Mouse (Mus musculus) left cerebral cortex, postnatal 14 days (tissue): ENCODE results near the gene Arhgef25. TPM values are rescaled to one million over a fixed set of nuclear protein-coding genes. Genes with fewer than 3 reads are reported as not detected.
A peak's percentile ranks its signal among the peaks of the same experiment; 100 is the strongest.
"Not testable (repeated sequence)": the region's sequence is repeated elsewhere in the genome, so short reads cannot be mapped to it uniquely, and the experiment has no call there.

Source experiments
- DNase-seq, 2 experiments: peaks; one replicate each; pipeline ENCODE4 v3.0.0; 2021 to 2022; ENCODE audit warnings: low spot score in 2 of 2, mixed read lengths in 1 of 2
- intact Hi-C: fragments of 180-260 bp; cut with DNase I; formaldehyde crosslinking; loops from one replicate; pipeline ENCODE4 v1.15.1; 2025
- total RNA-seq, 2 experiments: library from RNA; stranded (reverse); gene quantifications; 2 replicates each; pipeline ENCODE4 v1.2.3; 2021

The Arhgef25 gene
- total RNA-seq, 2 experiments from 2014 or later: 92.9 to 103 TPM

DNA sequence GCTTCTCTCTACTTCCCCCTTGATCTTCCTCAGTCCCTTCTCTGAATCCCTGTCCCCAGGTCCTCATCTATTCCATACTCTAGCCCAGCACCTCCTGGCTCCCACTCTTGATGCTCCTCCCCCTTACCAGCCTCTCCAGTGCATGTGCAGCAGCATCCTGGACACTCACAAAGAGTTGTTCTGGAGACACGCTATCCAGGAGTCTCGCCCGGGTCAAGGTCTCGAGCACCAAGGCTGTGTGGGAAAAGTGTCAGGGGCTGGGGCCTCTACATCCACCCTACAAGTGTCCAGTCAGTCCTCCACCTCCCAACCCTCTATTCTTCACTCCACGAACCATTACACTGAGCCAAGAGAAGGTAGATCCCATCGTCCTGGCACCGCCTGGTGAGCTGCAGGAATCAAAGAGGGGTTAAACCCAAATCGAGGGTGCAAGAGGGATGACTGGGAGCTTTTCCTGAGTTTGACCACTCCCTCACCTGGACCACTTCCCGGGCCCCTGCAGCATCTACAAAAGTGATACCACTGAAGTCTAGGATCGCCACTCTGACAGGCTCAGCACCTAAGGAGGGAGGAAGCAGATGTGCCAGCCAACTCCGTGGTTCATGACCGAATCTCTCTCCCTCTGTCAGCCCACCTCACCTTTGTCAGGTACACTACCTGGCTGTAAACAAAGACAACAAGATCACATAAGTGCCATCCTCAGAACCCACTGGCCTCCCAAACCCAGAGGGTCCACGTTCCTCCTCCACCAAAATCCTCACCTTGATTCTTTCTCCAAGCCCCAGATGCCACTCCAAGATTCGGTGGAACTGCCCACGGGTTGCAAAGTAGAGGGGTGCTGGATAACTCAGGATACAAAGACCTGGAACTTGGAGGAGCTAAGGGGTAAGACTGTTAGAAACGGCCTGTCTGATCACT, 16.5 kb downstream of the Arhgef25 start:
- intact Hi-C loops: loop anchor here (5.0 kb wide), 1 partner anchor 96 kb away; the partner anchor contains the start of gene Agap2
- no peak for DNase-seq

DNA sequence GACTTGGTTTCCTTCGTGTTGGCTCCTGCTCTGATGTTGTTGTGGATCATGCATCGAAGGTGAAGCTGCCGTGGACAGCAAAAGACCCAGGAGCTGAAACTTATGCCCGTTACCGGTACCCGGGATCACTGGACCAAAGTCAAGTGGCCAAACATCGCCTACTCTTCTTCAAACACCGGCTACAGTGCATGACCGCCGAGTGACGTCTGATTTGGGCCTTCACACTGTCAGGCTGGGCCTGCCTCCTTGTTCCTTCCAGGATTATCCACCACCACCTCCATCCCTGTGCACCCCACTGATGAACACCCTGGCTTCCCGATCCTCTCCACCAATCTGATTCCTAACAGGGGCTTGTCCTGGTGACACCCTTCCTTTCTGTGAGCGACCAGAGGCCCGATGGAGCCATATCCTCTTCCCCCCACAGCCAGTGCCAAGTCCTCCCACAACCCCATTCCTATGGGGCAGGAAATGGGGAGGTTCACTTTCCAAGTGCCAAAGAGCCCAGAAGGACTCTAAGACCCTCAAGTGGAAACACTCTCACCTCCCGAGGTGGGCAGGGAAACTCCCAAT, 18.2 kb downstream of the Arhgef25 start:
- no peak for DNase-seq
- intact Hi-C loops: loop anchor here (5.0 kb wide), 1 partner anchor 94 kb away; the partner anchor contains the start of gene Agap2

DNA sequence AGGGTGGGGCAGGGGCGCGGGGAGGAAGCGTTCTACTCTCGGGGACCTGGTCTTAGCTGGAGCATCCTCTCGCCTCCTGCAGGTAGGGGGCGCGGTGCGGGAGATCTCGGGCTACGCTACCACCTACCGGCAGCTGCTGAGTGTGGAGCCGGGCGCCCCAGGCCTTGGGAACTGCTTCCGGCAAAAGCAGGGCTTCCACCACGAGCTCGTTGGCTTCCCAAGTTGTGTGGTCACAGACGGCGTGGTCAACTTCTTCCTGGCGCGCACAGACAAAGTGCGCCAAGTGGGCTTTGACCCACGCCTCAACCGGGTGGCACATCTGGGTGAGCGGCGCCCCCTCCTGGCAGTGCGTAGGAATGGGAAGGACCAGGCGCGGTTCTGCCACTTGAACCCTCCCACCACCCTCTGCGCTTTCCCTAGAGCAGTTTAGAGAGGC, 19.0 kb downstream of the Arhgef25 start:
- DNase-seq: no peak
- intact Hi-C loops: loop anchor here (5.0 kb wide), 1 partner anchor 94 kb away; the partner anchor contains the start of gene Agap2

GRCm38 (mm10) chr10:127170002-127170401, 19.9 kb downstream of the Arhgef25 start:
- no peak for DNase-seq
- intact Hi-C loops: loop anchor here (5.0 kb wide), 1 partner anchor 93 kb away; the partner anchor contains the start of gene Agap2

DNA sequence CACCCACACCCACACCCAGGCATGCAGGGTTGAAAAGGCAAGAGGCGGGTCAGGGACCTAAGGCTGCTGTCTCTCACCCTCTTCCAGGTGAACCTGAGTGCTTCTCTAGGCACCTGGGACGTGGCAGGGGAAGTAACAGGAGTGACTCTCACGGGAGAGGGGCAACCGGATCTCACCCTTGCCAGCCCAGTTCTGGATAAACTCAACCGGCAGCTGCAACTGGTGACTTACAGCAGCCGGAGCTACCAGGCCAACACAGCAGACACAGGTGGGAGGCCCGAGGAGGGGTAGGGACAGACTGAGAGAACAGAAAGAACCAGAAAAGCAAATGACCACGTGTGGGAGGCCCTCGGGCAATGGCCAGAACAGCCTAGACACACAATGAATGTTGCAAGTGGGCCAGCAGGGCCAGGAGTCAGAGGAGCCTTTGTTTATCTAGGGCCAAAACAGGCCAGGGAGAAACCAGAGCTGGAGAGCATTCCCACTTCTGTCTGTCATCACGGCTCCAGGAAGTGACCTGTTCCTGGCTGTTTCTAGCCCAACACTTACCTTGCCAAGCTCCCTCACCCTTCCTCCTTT, 22.2 kb downstream of the Arhgef25 start:
- intact Hi-C loops: no loop called here
- no peak for DNase-seq

GRCm38 (mm10) chr10:127166771-127167613, 22.9 kb downstream of the Arhgef25 start:
- no peak for DNase-seq
- intact Hi-C loops: no loop called here

- intact Hi-C loops: no loop called here
- no peak for DNase-seq
Measured at GRCm38 (mm10) chr10:127166404-127166715, 23.5 kb downstream of the Arhgef25 start.

DNA sequence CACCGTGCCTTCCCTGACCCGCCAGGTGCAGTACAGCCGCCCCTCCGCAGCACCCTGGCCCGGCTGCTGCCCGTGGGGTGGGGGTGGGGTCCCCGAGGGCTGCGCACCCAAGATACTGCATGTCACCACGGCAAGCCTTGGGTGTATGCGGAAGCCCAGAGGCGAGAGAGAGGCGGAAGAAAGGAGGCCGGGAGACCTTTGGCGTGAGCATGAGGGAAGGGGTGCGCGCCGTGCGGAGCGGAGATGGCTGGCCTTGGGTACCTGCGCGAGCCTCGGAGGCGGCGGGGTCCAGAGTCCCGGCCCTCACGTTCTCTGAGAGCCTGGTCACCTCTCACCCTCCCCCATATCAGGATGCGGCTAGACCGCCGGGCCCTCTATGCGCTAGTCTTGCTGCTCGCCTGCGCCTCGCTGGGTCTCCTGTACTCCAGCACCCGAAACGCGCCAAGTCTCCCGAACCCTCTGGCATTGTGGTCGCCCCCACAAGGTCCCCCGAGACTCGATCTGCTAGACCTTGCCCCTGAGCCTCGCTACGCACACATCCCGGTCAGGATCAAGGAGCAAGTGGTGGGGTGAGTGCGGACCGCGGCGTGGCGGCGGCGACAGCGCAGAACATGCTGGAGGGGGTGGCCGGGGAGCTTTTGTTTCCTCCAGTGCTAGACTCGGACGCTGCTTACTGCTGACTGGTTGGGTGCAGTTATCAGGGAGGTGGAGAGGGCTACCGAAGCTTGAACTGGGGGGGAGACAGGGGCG, 24.1 kb downstream of the Arhgef25 start:
- intact Hi-C loops: loop anchor here (2.0 kb wide), 1 partner anchor 43 kb away; no protein-coding TSS in a partner anchor

DNA sequence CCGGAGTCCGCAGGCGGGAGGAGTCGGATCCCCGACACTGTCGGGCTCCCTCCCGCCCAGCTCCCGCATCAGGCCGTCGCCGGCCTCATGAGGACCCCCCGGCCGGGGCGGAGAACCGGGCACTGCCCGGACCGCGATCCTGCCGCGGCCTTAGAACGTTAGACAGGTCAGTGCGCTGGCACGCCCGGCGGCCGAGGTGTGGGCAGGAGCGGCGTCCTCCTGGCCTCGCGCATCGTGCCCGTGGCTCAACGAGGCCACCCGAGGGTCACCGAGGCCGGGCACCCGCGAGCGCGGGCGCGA, 24.6 kb downstream of the Arhgef25 start:
- DNase-seq: no peak
- intact Hi-C loops: loop anchor here (2.0 kb wide), 1 partner anchor 43 kb away; no protein-coding TSS in a partner anchor

More for the DNA sequence above, 24.1 kb downstream of the Arhgef25 start:
- DNase-seq: no peak

DNA sequence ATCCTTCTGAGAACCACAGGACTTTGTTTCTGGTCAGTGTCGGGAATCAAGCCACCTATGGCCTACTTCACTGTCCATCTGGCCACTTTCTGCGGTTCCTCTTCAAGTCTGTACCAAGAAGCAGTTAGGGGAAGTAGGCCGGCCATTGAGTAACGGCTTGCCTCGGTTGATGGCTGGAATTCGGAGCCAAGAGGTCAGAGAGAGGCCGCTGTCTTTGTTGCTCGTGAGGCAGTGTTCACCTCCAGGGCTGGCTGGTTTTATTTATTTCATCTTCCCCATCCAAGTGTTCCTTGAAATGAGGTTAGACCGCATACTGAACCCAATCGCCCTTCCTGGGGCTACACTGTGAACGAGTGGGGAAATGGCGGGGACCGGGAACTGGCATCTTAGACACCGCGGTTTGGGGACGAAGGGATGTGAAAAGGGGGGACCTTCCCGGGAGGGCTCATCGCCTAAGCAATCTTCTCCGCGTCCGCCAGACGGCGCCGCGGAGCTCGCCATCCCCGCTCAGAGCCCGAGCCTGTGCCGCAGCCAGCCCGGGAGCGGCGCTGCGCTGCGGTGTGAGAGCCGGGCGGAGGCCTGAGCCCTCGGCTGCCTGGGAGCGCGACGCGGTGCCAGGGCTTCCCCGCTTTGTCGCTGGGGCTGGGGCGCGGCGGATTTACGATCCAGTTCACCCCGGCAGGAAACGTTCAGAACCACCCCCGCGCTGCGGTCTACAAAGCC, 25.1 kb downstream of the Arhgef25 start, which contains the start of gene B4galnt1:
Gene B4galnt1, plus strand, starts transcription at position 595 of the 723 bp plus-strand sequence.
- intact Hi-C loops: loop anchor here (2.0 kb wide), 1 partner anchor 42 kb away; no protein-coding TSS in a partner anchor

GRCm38 (mm10) chr10:127164190-127164589, 25.7 kb downstream of the Arhgef25 start:
- no peak for DNase-seq
- intact Hi-C loops: loop anchor here (2.0 kb wide), 1 partner anchor 41 kb away; no protein-coding TSS in a partner anchor

More for the DNA sequence above, 25.1 kb downstream of the Arhgef25 start, which contains the start of gene B4galnt1:
- DNase-seq: peak; percentile 81 to 85

DNA sequence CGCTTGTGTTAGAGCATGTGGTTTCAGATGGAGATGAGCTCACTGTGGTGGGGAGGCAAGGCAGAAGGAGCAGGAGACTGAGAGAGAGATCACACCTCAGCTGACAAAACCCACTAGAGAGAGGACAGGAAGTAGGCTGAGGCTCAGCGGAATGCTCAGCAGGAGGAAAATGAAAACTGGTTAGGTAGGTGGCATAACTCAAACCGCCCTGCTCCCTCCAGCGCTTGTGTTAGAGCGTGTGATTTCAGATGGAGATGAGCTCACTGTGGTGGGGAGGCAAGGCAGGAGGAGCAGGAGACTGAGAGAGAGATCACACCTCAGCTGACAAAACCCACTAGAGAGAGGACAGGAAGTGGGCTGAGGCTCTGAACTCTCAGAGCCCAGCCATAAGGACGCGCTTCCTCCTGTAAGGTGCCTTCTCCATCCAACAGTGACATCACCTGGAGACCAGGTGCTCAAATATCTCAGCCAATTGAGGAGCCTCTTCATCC, 27.1 kb downstream of the Arhgef25 start:
- intact Hi-C loops, DNase-seq: not testable (repeated sequence)

GRCm38 (mm10) chr10:127160728-127161127, 29.2 kb downstream of the Arhgef25 start:
- no peak for DNase-seq
- intact Hi-C loops: no loop called here

DNA sequence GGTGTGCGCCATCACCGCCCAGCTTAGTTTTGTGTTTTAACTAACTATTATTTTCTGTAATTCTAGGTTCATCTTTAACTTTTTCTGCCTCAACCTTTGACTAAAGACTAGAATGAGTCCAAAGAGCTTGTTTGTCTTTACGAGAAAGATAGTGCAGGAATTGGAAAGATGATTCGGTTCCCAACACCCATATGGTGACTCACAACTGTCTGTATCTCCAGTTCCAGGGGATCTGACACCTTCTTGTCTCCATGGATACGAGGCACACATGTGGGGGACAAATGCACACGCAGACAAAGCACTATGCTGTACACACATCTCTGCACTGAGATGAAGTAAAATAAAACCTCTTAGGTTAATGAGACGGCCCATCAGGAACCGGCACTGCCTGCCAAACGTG, 29.8 kb downstream of the Arhgef25 start:
- intact Hi-C loops: no loop called here
- peak in 1 of 2 experiments; percentile 43 for DNase-seq

DNA sequence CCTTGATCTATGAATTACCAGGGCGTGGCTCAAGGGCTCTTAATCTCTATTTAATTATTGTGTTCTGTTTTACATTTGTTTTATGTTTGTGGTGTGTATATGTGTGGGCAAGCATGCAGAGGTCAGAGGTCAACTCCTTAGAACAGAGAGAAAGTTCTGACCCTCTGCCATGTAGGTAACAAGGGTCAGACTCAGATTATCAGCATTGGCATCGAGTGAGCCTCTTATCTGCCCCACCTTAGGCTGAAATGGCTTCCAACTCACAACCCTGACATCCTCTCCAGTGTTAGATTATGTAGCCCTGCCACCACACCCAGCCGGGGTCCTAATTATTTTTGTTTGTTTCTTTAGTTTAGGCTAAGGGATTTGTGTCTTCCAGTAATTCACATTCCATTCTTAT, 31.4 kb downstream of the Arhgef25 start:
- no peak for DNase-seq
- intact Hi-C loops: no loop called here

DNA sequence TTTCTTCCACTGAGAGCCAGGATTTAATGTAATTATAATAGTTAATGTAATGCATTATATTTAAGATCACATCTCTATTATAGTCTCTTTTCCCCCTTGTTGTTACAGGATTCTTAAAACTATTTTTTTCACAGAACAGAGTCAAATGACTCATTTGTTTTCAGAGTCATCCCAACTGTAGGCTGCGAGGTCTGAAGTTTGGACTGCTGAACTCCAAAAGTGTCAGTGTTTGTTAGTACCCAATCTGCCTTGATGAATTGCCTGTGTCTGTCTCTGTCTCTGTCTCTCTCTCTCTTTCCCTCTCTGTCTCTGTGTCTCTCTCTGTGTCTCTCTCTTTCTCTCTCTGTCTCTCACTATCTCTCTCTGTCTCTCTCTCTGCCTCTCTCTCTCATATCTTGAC, 33.4 kb downstream of the Arhgef25 start:
- intact Hi-C loops: no loop called here
- DNase-seq: no peak

DNA sequence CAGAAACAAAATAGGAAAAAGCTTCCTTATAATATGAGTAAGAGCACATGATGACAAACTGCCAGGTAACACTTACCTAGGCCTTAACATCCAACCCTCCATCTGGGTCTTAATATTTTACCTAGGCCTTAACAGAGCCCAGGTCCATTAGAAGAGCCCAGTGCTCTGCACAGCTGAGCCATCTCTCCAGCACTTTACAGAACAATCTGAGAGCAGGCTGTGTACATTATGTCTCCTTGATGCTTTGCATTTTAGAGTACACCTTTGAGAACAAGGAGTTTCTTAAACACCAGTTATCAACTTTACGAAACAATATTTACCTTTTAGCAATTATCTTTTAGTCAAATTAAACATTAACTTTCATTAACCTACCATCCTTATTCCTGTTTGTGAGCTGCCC, 33.8 kb downstream of the Arhgef25 start:
- intact Hi-C loops: no loop called here
- DNase-seq: no peak

DNA sequence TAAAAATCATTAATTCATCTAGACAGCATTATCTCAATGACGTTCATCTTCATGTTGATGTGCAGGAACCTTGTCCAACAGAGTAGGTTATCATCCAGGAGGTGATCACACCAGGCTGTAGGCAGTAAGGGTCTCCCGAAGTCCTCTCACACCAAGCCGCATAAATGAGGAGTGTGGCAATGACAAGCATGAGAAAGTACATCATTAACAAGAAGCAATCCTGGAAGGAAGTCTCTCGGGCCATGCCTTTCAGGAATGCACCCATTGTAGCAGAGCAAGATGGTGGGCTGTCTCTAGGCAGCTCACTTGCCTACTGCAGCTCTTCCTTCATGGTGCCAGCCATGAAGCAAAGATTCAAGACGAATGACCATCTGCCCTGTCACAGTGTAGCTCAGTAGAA, 35.2 kb downstream of the Arhgef25 start:
- no peak for DNase-seq
- intact Hi-C loops: no loop called here
